Mouse (Mus musculus) lung, embryonic 15.5 days (tissue): ENCODE data around the gene Cnn2. TPM values are rescaled to one million over a fixed set of nuclear protein-coding genes. Genes with fewer than 3 reads are reported as not detected.
"Not testable (repeated sequence)": the region's sequence is repeated elsewhere in the genome, so short reads cannot be mapped to it uniquely, and the experiment has no call there.

Experiments used
- ATAC-seq: fragments of 200-750 bp; cut with Nextera tagmentation; 2 replicates; pipeline ENCODE4 v1.8.0; 2017; ENCODE audit warnings: moderate number of reproducible peaks, borderline replicate concordance; ENCODE audit not compliant: low FRiP score, low TSS enrichment; ENCODE audit errors: extremely low read depth
- H3K27ac ChIP-seq: fragments of 300-500 bp; sonication (generic); 2 replicates; pipeline ENCODE4 v1.5.1; 2015; ENCODE audit warnings: moderate library complexity, mild to moderate bottlenecking, inconsistent platforms
- H3K27me3 ChIP-seq: fragments of 300-500 bp; sonication (generic); 2 replicates; pipeline ENCODE4 v1.6.1; 2015; ENCODE audit warnings: inconsistent platforms
- H3K36me3 ChIP-seq: fragments of 300-500 bp; sonication (generic); 2 replicates; pipeline ENCODE4 v1.6.1; 2015; ENCODE audit warnings: inconsistent platforms
- H3K4me1 ChIP-seq: fragments of 300-500 bp; sonication (generic); 2 replicates; pipeline ENCODE4 v1.6.1; 2015; ENCODE audit warnings: inconsistent platforms
- H3K4me2 ChIP-seq: fragments of 300-500 bp; sonication (generic); 2 replicates; pipeline ENCODE4 v1.6.1; 2015; ENCODE audit warnings: inconsistent platforms, mild to moderate bottlenecking, moderate library complexity
- H3K4me3 ChIP-seq: fragments of 300-500 bp; sonication (generic); 2 replicates; pipeline ENCODE4 v1.5.1; 2015; ENCODE audit warnings: mild to moderate bottlenecking, inconsistent platforms
- H3K9ac ChIP-seq: fragments of 300-500 bp; sonication (generic); 2 replicates; pipeline ENCODE4 v1.6.1; 2015; ENCODE audit warnings: inconsistent platforms
- H3K9me3 ChIP-seq: fragments of 300-500 bp; sonication (generic); 2 replicates; pipeline ENCODE4 v1.6.1; 2016; ENCODE audit warnings: inconsistent platforms
- WGBS: fragments of 180-500 bp; shearing (Covaris S2); methylation state at CpG from one replicate; pipeline ENCODE4 v1.1.7; 2015; 5-methylcytosine and 5-hydroxymethylcytosine counted together
- polyA plus RNA-seq: library from polyadenylated mRNA; unstranded; fragments of >200 nt; fragmentation: Nextera tagmentation; extraction: Ambion mirVana; gene quantifications from 2 replicates; pipeline ENCODE4 v1.2.1, GENCODE M21; 2015

The Cnn2 gene
- polyA plus RNA-seq, 1 experiment from 2014 or later, result 375 TPM

DNA sequence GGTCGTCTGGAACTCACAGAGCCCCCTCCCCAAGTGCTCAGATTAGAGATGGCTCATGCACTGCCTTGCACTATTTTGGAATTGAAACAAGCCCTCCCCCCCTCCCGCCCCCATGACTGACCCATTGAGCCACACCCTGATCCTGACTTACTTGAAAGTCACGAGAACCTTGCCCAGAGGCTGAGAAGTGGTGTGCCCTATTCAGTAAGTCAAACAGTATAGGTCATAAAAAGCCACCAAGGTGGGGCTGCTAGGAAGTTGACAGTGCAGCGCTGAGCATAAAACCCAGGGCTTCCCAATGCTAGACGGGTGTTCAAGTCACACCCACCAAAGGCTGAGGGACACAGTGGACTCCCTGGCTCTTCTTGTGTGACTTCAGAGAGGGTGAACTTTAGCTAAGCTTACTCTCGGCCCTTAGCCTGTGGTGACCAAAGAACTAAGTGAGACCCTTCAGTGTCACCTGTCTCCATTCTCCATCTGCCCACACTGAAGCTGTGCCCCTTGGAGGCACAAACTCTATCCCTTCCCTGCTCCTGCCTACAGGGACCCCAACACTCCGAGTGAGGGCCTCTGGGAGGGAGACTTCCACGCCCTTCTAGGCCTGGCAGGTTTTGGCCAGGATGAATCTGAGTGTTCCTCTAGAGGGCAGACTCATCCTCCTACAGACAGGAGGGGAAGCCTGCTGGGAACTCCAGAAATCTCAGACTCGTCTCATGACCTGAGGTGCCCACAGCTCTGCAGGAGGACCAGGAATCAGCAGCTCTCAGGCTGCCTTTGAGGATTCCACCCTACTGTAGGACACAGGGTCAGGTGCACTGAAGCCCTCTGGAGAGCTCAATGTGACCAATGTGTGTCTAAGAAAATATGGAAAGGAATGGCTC is 45.4 kb downstream of the Cnn2 start:
- Histone ChIP-seq H3K27ac (peak overlapping the region; percentile 76), H3K4me2 (no peak overlapping the region), H3K4me3 (no peak overlapping the region), H3K36me3 (peaks cover 39% of the 10 kb centered on the region), H3K9me3 (no peaks in the 10 kb centered on the region), H3K4me1 (peaks cover 36% of the 10 kb centered on the region), H3K9ac (peak overlapping the region; percentile 24; the same call in 1 of the 2 replicates), H3K27me3 (no peaks in the 10 kb centered on the region)
- WGBS, result 21% methylated on average over 9 of the region's 9 CpGs
- ATAC-seq, result no peak

DNA sequence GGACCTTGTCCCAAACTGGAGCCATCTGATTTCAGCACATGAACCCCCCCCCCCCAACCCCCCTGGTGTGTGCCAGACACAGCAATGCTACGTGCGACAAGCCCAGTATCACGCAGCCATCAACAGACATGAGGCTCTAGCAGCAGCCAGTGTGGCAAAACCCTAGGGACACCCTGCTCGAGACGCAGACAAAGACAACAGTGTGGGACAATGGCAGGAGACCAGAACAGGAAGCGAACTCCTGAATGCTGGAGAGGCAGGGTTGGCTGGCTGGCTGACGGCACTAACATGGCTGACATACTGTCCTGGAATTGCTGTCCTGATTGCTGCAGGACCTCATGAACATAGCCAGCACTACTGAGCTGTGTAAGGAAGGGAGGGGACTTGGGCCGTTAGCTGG is 46.8 kb downstream of the Cnn2 start:
- WGBS, result 74% methylated on average over 8 of the region's 8 CpGs
- H3K4me1 ChIP-seq, result peaks cover 41% of the 10 kb centered on the region
- ATAC-seq, result no peak
- no peak overlapping the region for H3K27ac ChIP-seq
- no peak overlapping the region for H3K9ac ChIP-seq
- no peaks in the 10 kb centered on the region for H3K27me3 ChIP-seq
- peaks cover 39% of the 10 kb centered on the region for H3K36me3 ChIP-seq
- no peak overlapping the region for H3K4me2 ChIP-seq
- H3K9me3 ChIP-seq, result no peaks in the 10 kb centered on the region
- no peak overlapping the region for H3K4me3 ChIP-seq

DNA sequence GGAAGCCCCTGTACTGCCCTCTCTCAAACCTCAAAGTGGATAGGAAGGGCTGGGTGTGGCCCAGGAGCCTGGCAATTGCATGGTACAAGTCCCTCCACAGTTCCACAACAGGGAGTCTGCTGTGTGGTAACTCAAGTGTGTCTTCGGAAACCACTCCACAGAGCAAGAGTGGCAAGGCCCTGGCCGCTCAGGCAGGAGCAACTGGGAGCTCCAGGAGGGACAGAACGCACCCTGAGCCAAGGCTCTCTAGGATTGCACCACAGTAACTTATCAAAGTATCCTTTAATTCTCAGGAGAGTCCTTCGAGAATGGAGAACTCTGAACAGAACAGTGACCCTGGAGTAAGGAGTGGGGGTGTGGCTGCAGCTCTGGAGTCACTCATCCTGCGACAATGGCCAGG is 47.3 kb downstream of the Cnn2 start:
- ATAC-seq, result no peak
- no peak overlapping the region for H3K4me3 ChIP-seq
- no peak overlapping the region for H3K4me2 ChIP-seq
- H3K36me3 ChIP-seq, result peaks cover 39% of the 10 kb centered on the region
- no peak overlapping the region for H3K9ac ChIP-seq
- no peak overlapping the region for H3K27ac ChIP-seq
- 91% methylated on average over 5 of the region's 5 CpGs for WGBS
- no peaks in the 10 kb centered on the region for H3K9me3 ChIP-seq
- H3K27me3 ChIP-seq, result no peaks in the 10 kb centered on the region
- peaks cover 41% of the 10 kb centered on the region for H3K4me1 ChIP-seq

DNA sequence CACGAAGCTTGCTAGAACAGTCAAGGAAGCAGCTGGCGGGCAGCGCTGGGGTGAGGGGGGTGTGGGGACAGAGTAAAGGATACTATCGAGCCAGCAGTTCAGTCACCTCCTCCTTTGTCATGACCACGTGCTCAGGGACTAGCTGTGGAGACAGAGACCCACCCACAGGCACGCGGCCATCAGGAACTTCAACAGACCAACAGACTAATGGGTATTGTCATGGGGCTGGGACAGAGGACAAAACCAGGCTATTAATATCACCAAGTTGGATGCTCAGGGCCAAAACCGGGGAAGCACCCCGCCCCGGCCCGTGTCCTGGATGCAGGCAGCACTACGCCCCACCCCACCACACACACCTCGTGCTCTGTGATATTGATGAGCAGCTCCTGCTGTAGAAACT is 48.4 kb downstream of the Cnn2 start:
- H3K9ac ChIP-seq, result no peak overlapping the region
- WGBS, result 92% methylated on average over 13 of the region's 13 CpGs

DNA sequence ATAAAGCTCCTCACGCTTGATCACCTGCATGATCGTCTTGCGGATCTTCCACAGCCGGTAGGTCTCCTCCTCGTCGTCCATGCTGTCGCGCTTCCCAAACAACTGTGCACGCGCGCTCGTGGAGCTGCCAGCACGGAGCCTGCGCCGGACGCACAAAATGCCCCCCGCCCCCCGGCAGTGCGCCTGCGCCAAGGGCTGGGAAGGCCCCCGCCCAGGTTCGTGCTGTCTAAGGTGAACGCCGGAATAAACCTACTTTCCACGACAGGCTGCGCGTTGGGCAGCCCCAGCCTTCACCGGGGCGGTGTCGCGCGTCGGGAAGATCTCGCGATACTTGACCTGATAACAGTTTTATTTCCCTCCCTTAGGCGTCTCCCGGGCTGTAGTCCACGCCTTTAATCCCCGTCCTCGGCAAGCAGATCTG is 51.2 kb downstream of the Cnn2 start, which contains the start of gene Polr2e:
Polr2e (minus strand) TSS at position 237 of the 421 bp plus-strand sequence.
- H3K4me1 ChIP-seq, result peaks cover 16% of the 10 kb centered on the region
- H3K27me3 ChIP-seq, result no peaks in the 10 kb centered on the region
- H3K9me3 ChIP-seq, result no peaks in the 10 kb centered on the region
- peak within 1 kb of the TSS; percentile 48; the same call in 1 of the 2 replicates for H3K27ac ChIP-seq
- H3K36me3 ChIP-seq, result peaks cover 38% of the 10 kb centered on the region
- ATAC-seq, result peak; percentile 94
- H3K4me2 ChIP-seq, result peak within 1 kb of the TSS; percentile 70
- H3K9ac ChIP-seq, result peak within 1 kb of the TSS; percentile 91
- WGBS, result under 1% methylated on average over 40 of the region's 40 CpGs
- peak within 1 kb of the TSS; percentile 88 for H3K4me3 ChIP-seq

More for the DNA sequence above, 48.4 kb downstream of the Cnn2 start:
- H3K27me3 ChIP-seq, result no peaks in the 10 kb centered on the region
- no peak for ATAC-seq
- peaks cover 39% of the 10 kb centered on the region for H3K36me3 ChIP-seq
- no peak overlapping the region for H3K4me2 ChIP-seq
- H3K4me3 ChIP-seq, result no peak overlapping the region
- H3K9me3 ChIP-seq, result no peaks in the 10 kb centered on the region
- H3K27ac ChIP-seq, result no peak overlapping the region
- H3K4me1 ChIP-seq, result peaks cover 41% of the 10 kb centered on the region

DNA sequence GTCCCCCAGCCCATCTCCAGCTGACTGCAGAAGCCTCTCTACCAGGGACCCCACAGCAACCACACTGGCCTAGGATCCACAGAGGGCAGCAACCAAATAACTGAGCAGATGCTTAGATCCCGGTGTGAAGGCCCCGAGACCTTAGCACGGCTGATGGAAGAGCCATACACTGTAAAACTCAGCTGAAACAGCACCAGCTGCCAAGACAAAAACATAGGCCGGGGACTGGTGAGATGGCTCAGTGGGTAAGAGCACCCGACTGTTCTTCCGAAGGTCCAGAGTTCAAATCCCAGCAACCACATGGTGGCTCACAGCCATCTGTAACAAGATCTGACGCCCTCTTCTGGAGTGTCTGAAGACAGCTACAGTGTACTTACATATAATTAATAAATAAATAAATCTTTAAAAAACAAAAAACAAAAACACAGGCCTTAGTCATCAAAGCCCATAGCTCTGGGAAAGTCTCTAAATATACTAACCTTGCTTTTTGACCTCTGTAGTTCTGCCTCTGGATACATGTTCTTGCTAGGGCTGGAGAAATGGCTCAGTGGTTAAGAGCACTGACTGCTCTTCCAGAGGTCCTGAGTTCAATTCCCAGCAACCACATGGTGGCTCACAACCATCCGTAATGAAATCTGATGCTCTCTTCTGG is 53.2 kb downstream of the Cnn2 start:
- not testable (repeated sequence) for H3K9ac ChIP-seq, H3K4me3 ChIP-seq, ATAC-seq, H3K27me3 ChIP-seq, H3K27ac ChIP-seq, H3K4me2 ChIP-seq, H3K9me3 ChIP-seq
- Histone ChIP-seq H3K36me3 (peaks cover 18% of the 10 kb centered on the region), H3K4me1 (peaks cover 16% of the 10 kb centered on the region)
- 85% methylated on average over 8 of the region's 8 CpGs for WGBS

DNA sequence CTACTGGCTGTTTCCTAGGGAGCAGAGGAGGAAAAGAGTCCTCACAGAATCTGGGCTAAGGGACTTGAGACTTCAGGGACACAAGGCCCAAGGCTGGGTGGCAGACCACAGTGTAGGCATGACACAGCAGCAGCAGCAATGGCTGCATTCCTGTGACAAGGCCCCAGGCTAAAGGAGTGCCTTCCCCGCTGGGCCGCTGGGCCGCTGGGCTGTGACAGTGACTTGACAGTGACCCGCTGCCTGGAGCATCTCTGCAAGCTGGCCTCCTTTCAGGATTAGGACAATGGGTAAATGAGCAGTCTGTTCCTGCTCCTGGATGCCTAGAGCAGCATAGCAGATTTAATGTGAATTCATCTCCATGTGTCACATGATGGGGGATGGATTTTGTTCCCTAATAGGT is 55.7 kb downstream of the Cnn2 start:
- H3K4me3 ChIP-seq, result no peak overlapping the region
- no peak overlapping the region for H3K4me2 ChIP-seq
- WGBS, result 56% methylated on average over 4 of the region's 4 CpGs
- H3K4me1 ChIP-seq, result peaks cover 12% of the 10 kb centered on the region
- no peak overlapping the region for H3K9ac ChIP-seq
- H3K36me3 ChIP-seq, result no peaks in the 10 kb centered on the region
- no peaks in the 10 kb centered on the region for H3K27me3 ChIP-seq
- H3K27ac ChIP-seq, result no peak overlapping the region
- H3K9me3 ChIP-seq, result no peaks in the 10 kb centered on the region
- no peak for ATAC-seq

DNA sequence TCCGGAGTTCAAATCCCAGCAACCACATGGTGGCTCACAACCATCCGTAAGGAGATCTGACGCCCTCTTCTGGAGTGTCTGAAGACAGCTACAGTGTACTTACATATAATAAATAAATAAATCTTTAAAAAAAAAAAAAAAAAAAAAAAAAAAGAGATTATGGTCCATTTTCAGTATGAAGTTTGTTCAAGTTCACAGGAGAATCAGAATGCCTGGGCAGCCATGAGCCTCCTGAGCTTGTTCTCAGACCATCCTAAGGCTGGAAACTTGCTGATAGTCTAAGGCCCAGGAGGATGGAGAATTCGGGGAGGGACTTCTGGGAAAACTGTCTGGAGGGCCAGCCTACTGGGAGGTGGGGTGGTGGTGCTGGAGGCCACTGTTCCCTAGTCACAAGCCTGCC is 57.0 kb downstream of the Cnn2 start:
- not testable (repeated sequence) for H3K36me3 ChIP-seq, H3K4me1 ChIP-seq, H3K27ac ChIP-seq, H3K4me2 ChIP-seq, H3K27me3 ChIP-seq, H3K9ac ChIP-seq, H3K9me3 ChIP-seq, H3K4me3 ChIP-seq, ATAC-seq
- 75% methylated on average over 4 of the region's 4 CpGs for WGBS

Other genes with a start within 250 kb of the Cnn2 start
- 41.5 and 49.2 TPM in 2 replicates for gene Polrmt, start 242.0 kb upstream of the Cnn2 start, polyA plus RNA-seq
- 0.12 and 0.30 TPM in 2 replicates for gene Fgf22, start 233.5 kb upstream of the Cnn2 start, polyA plus RNA-seq
- 89.7 and 91.3 TPM in 2 replicates for gene Rnf126, start 221.6 kb upstream of the Cnn2 start, polyA plus RNA-seq
- 19.2 and 20.5 TPM in 2 replicates for gene Fstl3, start 211.3 kb upstream of the Cnn2 start, polyA plus RNA-seq
- 0.40 and 1.9 TPM in 2 replicates for gene Prss57, start 197.6 kb upstream of the Cnn2 start, polyA plus RNA-seq
- gene Palm, start 195.0 kb upstream of the Cnn2 start, polyA plus RNA-seq, result 61.3 and 63.7 TPM in 2 replicates
- gene Misp, start 167.6 kb upstream of the Cnn2 start, polyA plus RNA-seq, result 7.7 and 10.2 TPM in 2 replicates
- gene Ptbp1, start 134.2 kb upstream of the Cnn2 start, polyA plus RNA-seq, result 367 and 368 TPM in 2 replicates
- gene Prtn3, start 114.1 kb upstream of the Cnn2 start, polyA plus RNA-seq, result 3.7 and 3.8 TPM in 2 replicates
- gene Plppr3, start 114.0 kb upstream of the Cnn2 start, polyA plus RNA-seq, result 29.1 and 32.4 TPM in 2 replicates
- 0.25 and 0.72 TPM in 2 replicates for gene Elane, start 102.3 kb upstream of the Cnn2 start, polyA plus RNA-seq
- gene Cfd, start 97.7 kb upstream of the Cnn2 start, polyA plus RNA-seq, result not detected in 2 replicates
- gene Med16, start 79.7 kb upstream of the Cnn2 start, polyA plus RNA-seq, result 54.7 and 56.1 TPM in 2 replicates
- 1.2 and 1.7 TPM in 2 replicates for gene Gm26602, start 77.7 kb upstream of the Cnn2 start, polyA plus RNA-seq
- gene Kiss1r, start 71.6 kb upstream of the Cnn2 start, polyA plus RNA-seq, result 0.59 and 0.87 TPM in 2 replicates
- 143 and 152 TPM in 2 replicates for gene R3hdm4, start 67.4 kb upstream of the Cnn2 start, polyA plus RNA-seq
- gene Arid3a, start 61.5 kb upstream of the Cnn2 start, polyA plus RNA-seq, result 4.8 and 6.0 TPM in 2 replicates
- gene Wdr18, start 28.4 kb upstream of the Cnn2 start, polyA plus RNA-seq, result 95.1 and 96.2 TPM in 2 replicates
- 0.34 and 0.45 TPM in 2 replicates for gene Grin3b, start 17.9 kb upstream of the Cnn2 start, polyA plus RNA-seq
- 20.2 and 20.5 TPM in 2 replicates for gene Tmem259, start 4.3 kb upstream of the Cnn2 start, polyA plus RNA-seq
- gene Abca7, start 7.9 kb downstream of the Cnn2 start, polyA plus RNA-seq, result 3.5 and 4.3 TPM in 2 replicates
- gene Arhgap45, start 28.1 kb downstream of the Cnn2 start, polyA plus RNA-seq, result 16.8 and 19.8 TPM in 2 replicates
- gene Polr2e, start 51.2 kb downstream of the Cnn2 start, polyA plus RNA-seq, result 223 and 225 TPM in 2 replicates
- gene Gpx4, start 58.6 kb downstream of the Cnn2 start, polyA plus RNA-seq, result 523 and 535 TPM in 2 replicates
- gene Sbno2, start 117.0 kb downstream of the Cnn2 start, polyA plus RNA-seq, result 15.5 and 16.6 TPM in 2 replicates
- gene Stk11, start 127.2 kb downstream of the Cnn2 start, polyA plus RNA-seq, result 18.6 and 22.1 TPM in 2 replicates
- 521 and 541 TPM in 2 replicates for gene Atp5d, start 150.0 kb downstream of the Cnn2 start, polyA plus RNA-seq
- gene Cbarp, start 152.3 kb downstream of the Cnn2 start, polyA plus RNA-seq, result 3.9 and 5.0 TPM in 2 replicates
- 17.5 and 18.6 TPM in 2 replicates for gene Midn, start 159.7 kb downstream of the Cnn2 start, polyA plus RNA-seq
- gene Cirbp, start 177.4 kb downstream of the Cnn2 start, polyA plus RNA-seq, result 94.6 and 95.1 TPM in 2 replicates
- gene 1600002K03Rik, start 184.4 kb downstream of the Cnn2 start, polyA plus RNA-seq, result 11.6 and 14.7 TPM in 2 replicates
- gene Efna2, start 190.9 kb downstream of the Cnn2 start, polyA plus RNA-seq, result 16.0 and 17.3 TPM in 2 replicates
- 64.5 and 66.2 TPM in 2 replicates for gene Mum1, start 237.8 kb downstream of the Cnn2 start, polyA plus RNA-seq